Mouse (Mus musculus) brain, embryonic 18.5 days (tissue): Measurements from ENCODE around the gene Gm20388.
"Not testable (repeated sequence)": the region's sequence is repeated elsewhere in the genome, so short reads cannot be mapped to it uniquely, and the experiment has no call there.

Source experiments
- DNase-seq: peaks from one replicate; pipeline ENCODE4 v3.0.0-alpha.2; 2012; ENCODE audit warnings: low read depth, low spot score

The Gm20388 gene

GRCm38 (mm10) chr8:121663101-121663500 lies 1752.5 kb downstream of the Gm20388 start:
- DNase-seq: no peak

GRCm38 (mm10) chr8:121665329-121665728 lies 1754.7 kb downstream of the Gm20388 start:
- DNase-seq: no peak

- DNase-seq: not testable (repeated sequence)
Measured at GRCm38 (mm10) chr8:121667936-121668500, 1757.4 kb downstream of the Gm20388 start.

DNA sequence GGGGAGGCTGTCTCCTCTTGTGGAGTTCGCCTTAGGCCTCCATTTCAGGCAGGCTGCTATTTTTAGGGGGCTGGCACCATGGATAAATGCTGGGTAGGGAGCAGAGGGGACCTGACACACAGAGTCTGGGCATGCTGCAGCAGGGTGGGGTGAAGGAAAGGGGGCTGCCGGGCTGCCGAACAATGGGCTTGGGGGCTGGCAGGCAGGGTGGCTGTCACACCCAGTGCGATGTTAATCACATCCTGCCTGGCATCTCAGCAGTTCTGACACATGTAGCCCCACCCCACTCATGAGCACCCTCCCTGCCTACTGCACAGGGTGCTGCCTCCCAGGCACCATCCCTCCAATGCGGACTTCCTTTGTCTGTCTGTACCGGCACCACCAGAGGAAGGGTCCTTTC lies 1757.9 kb downstream of the Gm20388 start:
- DNase-seq: peak; percentile 56

GRCm38 (mm10) chr8:121669208-121669607 lies 1758.6 kb downstream of the Gm20388 start:
- no peak for DNase-seq

DNA sequence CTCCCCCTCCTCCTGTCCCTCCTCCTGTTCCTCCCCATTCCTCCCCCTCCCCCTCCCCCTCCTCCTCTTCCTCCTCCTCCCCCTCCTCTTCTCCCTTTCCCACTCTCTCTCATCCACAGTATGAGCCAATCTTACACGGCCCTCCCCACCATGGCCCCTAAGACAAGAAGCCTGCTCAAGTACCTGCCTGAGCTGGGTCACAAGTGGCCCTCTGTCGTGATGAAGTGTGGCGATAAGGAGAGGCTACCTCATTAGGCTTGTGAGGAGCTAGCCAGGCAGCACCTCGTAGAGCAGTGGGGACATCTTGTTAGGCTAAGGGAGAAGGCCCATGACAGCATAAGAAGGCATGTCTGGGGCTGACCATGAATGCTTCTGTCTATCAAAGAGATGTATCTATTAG lies 1762.5 kb downstream of the Gm20388 start:
- no peak for DNase-seq

- DNase-seq: peak; percentile 62
Measured at GRCm38 (mm10) chr8:121673917-121674316, 1763.3 kb downstream of the Gm20388 start.

DNA sequence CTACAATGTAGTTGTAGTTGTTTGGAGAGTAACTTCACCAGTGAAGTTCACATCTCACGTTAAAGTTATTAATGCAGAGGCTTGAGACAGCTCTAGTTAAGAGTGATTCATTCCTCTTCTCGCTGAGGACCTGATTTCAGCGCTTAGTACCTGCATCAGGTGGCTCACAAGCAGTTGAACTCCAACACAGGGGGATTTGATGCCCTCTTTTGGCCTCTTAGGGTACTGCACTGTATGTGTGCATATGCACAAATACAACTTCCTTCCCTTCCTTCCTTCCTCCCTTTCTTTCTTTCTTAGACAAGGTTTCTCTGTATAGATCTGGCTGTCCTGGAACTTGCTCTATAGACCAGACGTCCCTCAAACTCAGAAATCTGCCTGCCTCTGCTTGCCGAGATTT lies 1763.9 kb downstream of the Gm20388 start:
- DNase-seq: no peak

GRCm38 (mm10) chr8:121675161-121675560 lies 1764.5 kb downstream of the Gm20388 start:
- DNase-seq: no peak

DNA sequence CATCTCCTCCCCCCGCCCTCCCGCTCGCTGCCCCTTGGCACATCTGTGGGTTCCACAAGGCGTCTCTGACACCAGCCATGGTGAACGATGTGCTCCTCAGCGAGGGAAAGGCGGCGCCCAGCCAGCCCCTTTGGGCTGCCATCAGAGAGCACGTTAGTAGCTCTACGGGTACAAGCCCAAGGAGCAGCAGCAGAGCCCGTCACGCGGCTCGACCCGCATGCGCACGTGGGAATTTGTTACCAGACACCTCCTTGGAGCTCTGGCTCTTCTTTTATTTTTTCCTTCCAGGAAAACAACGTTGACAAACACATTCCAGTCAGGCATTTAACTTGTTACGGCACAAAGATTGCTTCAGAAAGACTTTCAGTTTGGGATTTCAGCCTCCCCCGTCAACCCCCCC lies 1765.1 kb downstream of the Gm20388 start:
- no peak for DNase-seq

GRCm38 (mm10) chr8:121678696-121679095 lies 1768.1 kb downstream of the Gm20388 start:
- DNase-seq: no peak

GRCm38 (mm10) chr8:121680896-121681295 lies 1770.3 kb downstream of the Gm20388 start:
- no peak for DNase-seq

DNA sequence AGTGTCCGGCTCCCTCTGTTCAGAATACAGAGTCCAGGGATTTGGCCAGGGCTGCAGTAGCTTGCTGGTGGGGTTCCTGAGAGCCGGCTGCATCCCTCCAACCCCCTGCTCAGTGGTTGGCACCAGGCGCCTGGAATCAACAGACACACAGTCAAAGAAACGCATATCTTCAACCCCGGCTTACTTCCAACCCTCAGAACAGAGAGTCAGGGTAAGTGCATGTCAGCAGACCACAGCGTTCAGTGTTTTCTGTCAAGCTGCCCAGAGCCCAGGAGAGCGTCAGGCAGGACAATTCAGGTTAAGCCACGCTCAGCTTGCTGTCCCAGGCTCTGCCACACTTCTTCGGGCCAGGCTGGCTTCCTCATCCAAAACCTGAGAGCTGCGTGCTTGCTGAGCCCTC lies 1770.8 kb downstream of the Gm20388 start:
- no peak for DNase-seq

DNA sequence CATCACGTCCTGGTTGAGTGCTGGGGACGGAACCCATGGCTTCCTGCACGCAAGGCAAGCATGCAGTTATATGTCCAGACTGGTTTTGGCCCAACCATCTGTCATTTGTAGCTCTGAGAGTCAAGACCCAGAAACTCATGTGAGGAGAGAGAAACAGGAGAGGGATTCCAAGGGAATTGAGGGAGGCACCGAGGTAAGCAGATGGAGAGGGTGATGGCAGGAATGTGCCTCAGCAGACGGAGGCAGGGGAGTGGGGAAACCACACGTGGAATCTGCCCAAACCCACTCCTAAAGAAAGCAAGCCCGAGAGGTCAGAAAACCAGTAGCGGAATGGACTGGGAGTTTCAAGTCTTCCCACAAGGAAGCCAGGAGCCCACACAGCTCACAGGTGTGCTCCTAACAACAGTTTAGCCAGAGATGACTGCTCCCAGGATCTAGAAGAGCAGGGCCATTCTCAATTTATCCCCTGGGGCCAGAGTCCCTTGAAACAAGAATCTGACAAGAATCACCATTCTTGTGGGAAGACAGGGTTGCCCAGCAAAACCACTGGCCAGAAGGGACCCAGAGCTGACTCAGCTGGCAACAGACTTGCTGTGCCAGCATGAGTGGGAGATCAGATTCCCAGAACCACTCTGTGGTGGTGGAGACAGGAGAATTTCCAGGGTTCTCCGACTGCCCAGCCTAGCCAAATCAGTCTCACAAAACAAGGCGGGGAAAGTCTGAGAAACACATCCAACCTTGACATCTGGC lies 1772.6 kb downstream of the Gm20388 start:
- no peak for DNase-seq

GRCm38 (mm10) chr8:121685419-121685818 lies 1774.8 kb downstream of the Gm20388 start:
- DNase-seq: no peak

GRCm38 (mm10) chr8:121687455-121688161 lies 1777.0 kb downstream of the Gm20388 start:
- DNase-seq: peak; percentile 77

GRCm38 (mm10) chr8:121688496-121688895 lies 1777.9 kb downstream of the Gm20388 start:
- DNase-seq: no peak

DNA sequence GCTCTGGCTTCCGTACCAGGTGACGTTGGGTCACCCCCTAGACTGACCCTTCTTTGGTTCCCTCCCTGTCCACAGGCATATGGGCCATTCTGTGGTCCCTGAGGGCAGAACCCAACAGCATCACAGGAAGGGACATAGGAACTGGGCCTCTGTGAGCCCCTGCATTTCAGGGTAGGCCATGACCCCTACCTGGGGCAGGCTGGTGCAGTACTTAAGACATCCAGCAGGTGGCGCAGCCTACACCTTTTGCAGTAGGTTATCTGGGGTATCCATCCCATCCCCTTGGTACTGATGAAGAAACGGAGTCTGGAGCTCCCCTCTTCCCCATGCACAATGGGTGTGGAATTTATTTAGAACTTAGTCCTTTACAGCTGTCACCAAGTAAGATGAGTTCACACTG lies 1783.8 kb downstream of the Gm20388 start:
- no peak for DNase-seq

DNA sequence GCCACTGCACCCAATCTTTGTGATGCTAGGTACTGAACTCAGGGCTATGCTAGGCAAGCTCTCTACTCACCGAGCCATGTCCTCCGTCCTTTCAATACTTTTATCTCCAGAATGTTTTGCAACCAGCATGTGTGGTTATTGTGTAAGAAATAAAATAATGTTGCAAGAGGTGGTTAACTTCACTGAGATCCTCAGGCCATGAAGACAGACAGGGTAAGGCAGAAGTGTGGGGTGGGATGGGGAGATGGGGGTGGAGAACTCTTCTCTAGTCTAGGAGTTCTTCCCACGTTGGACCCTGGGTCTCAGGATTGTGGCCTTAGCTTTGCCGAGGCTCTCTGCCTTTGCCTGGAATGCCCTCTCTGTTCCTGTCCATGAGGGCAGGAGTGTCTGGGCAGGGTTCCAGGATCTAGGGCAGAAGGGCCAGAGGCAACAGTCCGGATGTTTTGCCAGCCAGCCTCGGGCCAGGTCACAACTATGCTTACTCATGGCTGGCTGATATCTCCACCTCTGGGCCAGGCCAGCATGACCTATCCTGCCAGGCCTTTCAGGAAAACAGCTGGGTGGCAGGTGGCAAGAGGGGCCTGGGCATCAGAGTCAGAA lies 1785.0 kb downstream of the Gm20388 start:
- DNase-seq: no peak

DNA sequence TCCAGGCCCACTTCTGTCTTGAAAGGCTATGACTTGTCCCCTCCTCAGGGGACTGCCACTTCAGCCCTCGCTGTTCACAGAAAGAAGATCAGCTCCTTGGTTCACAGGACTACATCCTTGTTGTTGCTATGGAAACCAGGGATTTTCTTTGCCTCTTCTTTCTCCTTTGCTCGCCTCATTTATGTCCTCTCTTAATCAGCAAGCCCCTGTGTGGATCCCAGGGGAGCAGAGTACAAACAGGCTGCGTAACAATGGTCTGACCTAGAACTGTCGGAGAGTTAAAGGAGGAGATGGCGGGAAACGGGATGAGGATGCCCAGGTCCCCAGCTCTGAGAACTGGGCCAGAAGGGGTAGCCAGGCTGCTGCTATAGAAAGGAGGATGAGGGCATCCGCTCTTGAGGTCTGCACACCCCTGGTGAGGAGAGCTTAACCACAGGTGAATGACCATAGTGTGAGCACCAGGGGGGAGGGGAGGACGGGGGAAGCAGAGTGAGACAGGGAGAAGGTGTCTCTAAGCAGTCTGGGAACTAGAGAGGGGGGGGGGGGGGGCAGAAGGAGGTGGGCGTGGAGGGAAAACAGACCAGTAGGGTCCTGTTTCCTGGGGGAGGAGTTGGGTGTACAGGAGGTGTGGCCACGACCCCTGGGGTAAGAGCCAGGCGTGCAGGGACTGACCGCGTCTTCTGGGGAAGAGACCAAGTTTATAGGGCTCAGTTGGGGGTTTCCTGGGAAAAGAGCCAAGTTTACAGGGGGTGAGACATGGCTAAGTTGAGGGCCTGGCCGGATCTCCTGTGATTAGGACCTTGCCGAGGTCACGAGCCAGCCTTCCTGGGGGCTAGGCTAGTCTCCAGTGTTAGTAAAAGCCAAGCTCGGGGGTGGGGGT lies 1787.3 kb downstream of the Gm20388 start:
- peak; percentile 51 for DNase-seq

DNA sequence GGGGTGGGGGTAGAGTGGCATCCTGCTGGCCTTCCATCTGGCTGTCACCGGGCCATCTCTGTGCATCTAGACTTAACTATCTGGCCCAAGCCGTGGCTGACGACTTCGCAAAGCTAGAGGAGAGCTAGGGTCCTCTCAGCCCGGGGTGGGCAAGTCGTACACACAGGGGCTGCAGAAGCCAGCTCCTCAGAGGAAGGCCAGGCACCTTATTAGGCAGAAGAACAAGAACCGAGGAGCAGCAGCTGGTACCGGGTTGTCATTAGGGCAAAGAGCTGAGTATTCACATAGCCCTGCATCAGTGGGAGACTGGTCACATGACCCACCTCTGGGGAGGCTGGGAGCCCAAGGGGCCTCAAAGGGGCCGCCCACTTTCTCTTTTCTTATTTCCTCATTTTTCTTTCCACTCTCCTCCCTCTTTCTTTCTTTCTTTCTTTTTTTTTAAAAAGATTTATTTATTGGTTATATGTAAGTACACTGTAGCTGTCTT lies 1788.0 kb downstream of the Gm20388 start:
- no peak for DNase-seq
